Mouse (Mus musculus): ENCODE measurements around the gene 4930535I16Rik.

4930535I16Rik gene

GRCm38 (mm10) chr4:123905126-123905668, 12.6 kb downstream of the 4930535I16Rik start:
- peak; percentile 57 for DNase-seq (ENCODE audit: low read depth, low spot score)

GRCm38 (mm10) chr4:123904333-123905125, 13.3 kb downstream of the 4930535I16Rik start, which contains the start of gene Mycbp:
Mycbp (plus strand) TSS chr4:123904832.
- peak; percentile 98 for DNase-seq (ENCODE audit: low read depth, low spot score)

GRCm38 (mm10) chr4:123903432-123903831, 14.4 kb downstream of the 4930535I16Rik start:
- DNase-seq (ENCODE audit: low read depth, low spot score) = no peak

DNA sequence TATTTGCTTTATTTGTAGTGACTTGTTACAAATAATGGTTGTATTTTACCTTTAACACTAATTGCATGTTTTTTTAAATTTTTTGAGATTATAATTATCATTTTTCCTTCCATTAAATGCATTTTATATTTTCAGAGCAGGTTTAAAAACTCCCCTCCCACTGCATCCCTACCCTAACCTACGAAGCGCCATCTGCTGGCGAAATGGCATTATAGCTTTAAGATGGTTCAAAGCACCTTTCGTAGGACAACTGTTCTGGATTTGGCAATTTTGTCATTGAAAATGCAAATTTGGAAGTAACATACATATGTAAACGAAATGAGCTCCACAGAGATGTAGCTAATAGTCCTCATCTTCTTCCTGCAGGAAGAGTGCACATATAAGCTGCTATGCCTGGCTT, 19.1 kb downstream of the 4930535I16Rik start:
- peak; percentile 56 for DNase-seq (ENCODE audit: low read depth, low spot score)

GRCm38 (mm10) chr4:123894295-123894694, 23.5 kb downstream of the 4930535I16Rik start:
- no peak for DNase-seq (ENCODE audit: low read depth, low spot score)

GRCm38 (mm10) chr4:123893726-123894125, 24.1 kb downstream of the 4930535I16Rik start:
- DNase-seq (ENCODE audit: low read depth, low spot score) = no peak

Data from R1 (cell line).